Mouse (Mus musculus): ENCODE measurements around the gene Zfp541. TPM values are rescaled to one million over a fixed set of nuclear protein-coding genes. Genes with fewer than 3 reads are reported as not detected.
A peak's percentile ranks its signal among the peaks of the same experiment; 100 is the strongest.

Zfp541 gene
- polyA plus RNA-seq, 1 experiment, result not detected

- peak; percentile 86; the same call in 1 of the 2 replicates for TF ChIP-seq POLR2A (IDR thresholded peaks at IDR 0.05; ENCODE audit: borderline replicate concordance, control insufficient read depth, low read depth, low read length)
- no peak for TF ChIP-seq CTCF (IDR thresholded peaks at IDR 0.05; ENCODE audit: control insufficient read depth, insufficient read depth, low read length)
- WGBS, result under 1% methylated on average over 44 of the region's 46 CpGs
- Histone ChIP-seq H3K27ac (ENCODE audit: control insufficient read depth, insufficient read depth, low read depth, low read length, poor library complexity) (peak overlapping the region; percentile 98), H3K4me1 (ENCODE audit: control insufficient read depth, insufficient read depth, low read length) (peaks cover 4% of the 10 kb centered on the region; the same call in 1 of the 2 replicates), H3K4me3 (replicated peaks; ENCODE audit: control insufficient read depth, low read depth, low read length) (peak overlapping the region; percentile 72)
Measured at GRCm38 (mm10) chr7:16046481-16047337, 14.9 kb upstream of the Zfp541 start.

- H3K4me3 ChIP-seq (replicated peaks; ENCODE audit: control insufficient read depth, low read depth, low read length), result peak within 1 kb of the TSS; percentile 79
- H3K4me1 ChIP-seq (ENCODE audit: control insufficient read depth, insufficient read depth, low read length), result peaks cover 4% of the 10 kb centered on the region; the same call in 1 of the 2 replicates
- under 1% methylated on average over 68 of the region's 69 CpGs for WGBS
- peak within 1 kb of the TSS; percentile 98 for H3K27ac ChIP-seq (ENCODE audit: control insufficient read depth, insufficient read depth, low read depth, low read length, poor library complexity)
- TF ChIP-seq CTCF (IDR thresholded peaks at IDR 0.05; ENCODE audit: control insufficient read depth, insufficient read depth, low read length) (no peak), POLR2A (IDR thresholded peaks at IDR 0.05; ENCODE audit: borderline replicate concordance, control insufficient read depth, low read depth, low read length) (peak; percentile 71)
Measured at GRCm38 (mm10) chr7:16047338-16048146, 14.1 kb upstream of the Zfp541 start, which contains the start of gene Bicra. TSS of gene Bicra (minus strand) at chr7:16047921.

GRCm38 (mm10) chr7:16048164-16048564 lies 13.4 kb upstream of the Zfp541 start:
- WGBS, result under 1% methylated on average over 20 of the region's 20 CpGs
- Histone ChIP-seq H3K4me3 (replicated peaks; ENCODE audit: control insufficient read depth, low read depth, low read length) (peak overlapping the region; percentile 79), H3K4me1 (ENCODE audit: control insufficient read depth, insufficient read depth, low read length) (peaks cover 4% of the 10 kb centered on the region; the same call in 1 of the 2 replicates), H3K27ac (ENCODE audit: control insufficient read depth, insufficient read depth, low read depth, low read length, poor library complexity) (peak overlapping the region; percentile 57)
- TF ChIP-seq CTCF (IDR thresholded peaks at IDR 0.05; ENCODE audit: control insufficient read depth, insufficient read depth, low read length) (no peak), POLR2A (IDR thresholded peaks at IDR 0.05; ENCODE audit: borderline replicate concordance, control insufficient read depth, low read depth, low read length) (peak; percentile 97)

- Histone ChIP-seq H3K4me1 (ENCODE audit: control insufficient read depth, insufficient read depth, low read length) (peaks cover 4% of the 10 kb centered on the region; the same call in 1 of the 2 replicates), H3K4me3 (replicated peaks; ENCODE audit: control insufficient read depth, low read depth, low read length) (peak overlapping the region; percentile 79), H3K27ac (ENCODE audit: control insufficient read depth, insufficient read depth, low read depth, low read length, poor library complexity) (peak overlapping the region; percentile 57)
- TF ChIP-seq CTCF (IDR thresholded peaks at IDR 0.05; ENCODE audit: control insufficient read depth, insufficient read depth, low read length) (no peak), POLR2A (IDR thresholded peaks at IDR 0.05; ENCODE audit: borderline replicate concordance, control insufficient read depth, low read depth, low read length) (no peak)
- 1% methylated on average over 36 of the region's 36 CpGs for WGBS
Measured at GRCm38 (mm10) chr7:16048675-16049575, 12.7 kb upstream of the Zfp541 start.

- Histone ChIP-seq H3K4me3 (replicated peaks; ENCODE audit: control insufficient read depth, low read depth, low read length) (peak overlapping the region; percentile 79), H3K27ac (ENCODE audit: control insufficient read depth, insufficient read depth, low read depth, low read length, poor library complexity) (peak overlapping the region; percentile 57), H3K4me1 (ENCODE audit: control insufficient read depth, insufficient read depth, low read length) (peaks cover 3% of the 10 kb centered on the region; the same call in 1 of the 2 replicates)
- TF ChIP-seq POLR2A (IDR thresholded peaks at IDR 0.05; ENCODE audit: borderline replicate concordance, control insufficient read depth, low read depth, low read length) (no peak), CTCF (IDR thresholded peaks at IDR 0.05; ENCODE audit: control insufficient read depth, insufficient read depth, low read length) (no peak)
- 23% methylated on average over 7 of the region's 7 CpGs for WGBS
Measured at GRCm38 (mm10) chr7:16049576-16049915, 12.1 kb upstream of the Zfp541 start.

- H3K4me3 ChIP-seq (replicated peaks; ENCODE audit: control insufficient read depth, low read depth, low read length), result peak overlapping the region; percentile 40
- WGBS, result 89% methylated on average over 3 of the region's 3 CpGs
- no peak for TF ChIP-seq CTCF (IDR thresholded peaks at IDR 0.05; ENCODE audit: control insufficient read depth, insufficient read depth, low read length)
- peaks cover 4% of the 10 kb centered on the region; the same call in 1 of the 2 replicates for H3K4me1 ChIP-seq (ENCODE audit: control insufficient read depth, insufficient read depth, low read length)
- no peak overlapping the region for H3K27ac ChIP-seq (ENCODE audit: control insufficient read depth, insufficient read depth, low read depth, low read length, poor library complexity)
Measured at GRCm38 (mm10) chr7:16050600-16050999, 11.0 kb upstream of the Zfp541 start.

GRCm38 (mm10) chr7:16051883-16052595 lies 9.6 kb upstream of the Zfp541 start:
- H3K4me1 ChIP-seq (ENCODE audit: control insufficient read depth, insufficient read depth, low read length), result peaks cover 7% of the 10 kb centered on the region
- WGBS, result under 1% methylated on average over 19 of the region's 19 CpGs
- TF ChIP-seq POLR2A (IDR thresholded peaks at IDR 0.05; ENCODE audit: borderline replicate concordance, control insufficient read depth, low read depth, low read length), result no peak
- peak; percentile 94 for TF ChIP-seq CTCF (IDR thresholded peaks at IDR 0.05; ENCODE audit: control insufficient read depth, insufficient read depth, low read length)
- peak overlapping the region; percentile 86 for H3K4me3 ChIP-seq (replicated peaks; ENCODE audit: control insufficient read depth, low read depth, low read length)
- peak overlapping the region; percentile 96 for H3K27ac ChIP-seq (ENCODE audit: control insufficient read depth, insufficient read depth, low read depth, low read length, poor library complexity)
